Mouse (Mus musculus): ENCODE measurements around the gene Aaed1. TPM values are rescaled to one million over a fixed set of nuclear protein-coding genes. Genes with fewer than 3 reads are reported as not detected.

The Aaed1 gene
- polyA plus RNA-seq, 1 experiment from 2014 or later = 11.5 TPM

DNA sequence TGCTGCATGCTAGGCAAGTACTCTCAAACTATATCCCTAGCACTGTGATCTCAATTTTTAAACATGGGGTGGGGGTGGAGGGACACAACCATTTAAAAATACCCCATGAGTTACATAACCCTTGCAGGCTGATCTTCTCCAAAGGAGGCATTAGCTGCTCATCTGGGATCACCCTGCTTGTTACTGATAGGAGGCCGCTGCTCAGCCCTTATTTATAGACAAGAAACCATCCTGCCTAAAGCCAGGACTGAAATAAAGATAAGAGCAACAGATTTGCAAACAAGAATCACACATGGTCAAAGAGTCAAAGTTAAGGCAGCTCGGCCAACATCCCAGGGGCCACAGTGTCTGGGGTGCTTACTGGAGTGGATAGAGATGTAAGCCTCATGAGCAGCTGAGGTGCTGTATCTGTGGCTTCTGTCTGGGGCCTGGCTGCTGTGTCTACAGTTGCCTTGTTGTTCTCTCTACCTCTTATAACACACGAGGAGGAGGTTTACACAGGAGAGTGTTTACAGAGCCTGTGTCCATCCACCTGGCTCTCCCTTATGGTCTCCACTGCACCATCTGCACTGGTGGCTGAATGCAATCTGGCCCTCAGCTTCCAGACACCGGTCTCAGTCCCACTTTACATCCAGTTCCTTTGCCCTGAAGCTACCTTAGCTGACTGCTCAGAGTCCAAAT lies 75.4 kb downstream of the Aaed1 start:
- no peak for ATAC-seq
- Histone ChIP-seq H3K4me1 (ENCODE audit: control insufficient read depth, insufficient read depth, low read length) (no peaks in the 10 kb centered on the region), H3K9ac (ENCODE audit: low read depth, low read length) (no peak overlapping the region), H3K4me3 (ENCODE audit: low read depth, low read length) (no peak overlapping the region), H3K27me3 (ENCODE audit: control insufficient read depth, insufficient read depth, low read depth, low read length) (no peaks in the 10 kb centered on the region), H3K36me3 (ENCODE audit: control insufficient read depth, insufficient read depth, low read length) (no peaks in the 10 kb centered on the region), H3K27ac (ENCODE audit: low read length) (no peak overlapping the region), H3K4me2 (ENCODE audit: low read length) (no peak overlapping the region), H3K9me3 (replicated peaks; ENCODE audit: control insufficient read depth, low read length, poor library complexity, severe bottlenecking) (no peaks in the 10 kb centered on the region)
- WGBS = 78% methylated on average over 4 of the region's 4 CpGs

DNA sequence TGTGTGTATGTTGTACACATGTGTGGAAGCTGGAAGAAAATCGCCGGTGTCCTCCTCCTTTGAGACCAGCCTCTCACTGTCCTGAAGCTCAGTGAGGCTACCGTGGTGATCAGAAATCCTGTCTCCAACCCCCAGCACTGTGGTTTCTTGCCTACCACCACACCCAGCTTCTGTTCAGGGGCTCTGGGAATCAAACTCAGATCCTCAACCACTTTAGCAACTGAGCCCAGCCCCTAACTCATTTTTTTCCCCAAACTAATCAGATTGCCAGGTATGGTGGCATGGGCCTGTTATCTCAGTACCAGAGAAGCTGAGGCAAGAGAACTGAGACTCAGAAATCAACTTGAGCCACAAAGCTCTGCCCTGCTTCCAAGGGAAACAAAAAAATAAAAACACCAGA lies 76.7 kb downstream of the Aaed1 start:
- 85% methylated on average over 3 of the region's 3 CpGs for WGBS
- Histone ChIP-seq H3K27ac (ENCODE audit: low read length) (no peak overlapping the region), H3K36me3 (ENCODE audit: control insufficient read depth, insufficient read depth, low read length) (no peaks in the 10 kb centered on the region), H3K4me2 (ENCODE audit: low read length) (no peak overlapping the region), H3K9me3 (replicated peaks; ENCODE audit: control insufficient read depth, low read length, poor library complexity, severe bottlenecking) (no peaks in the 10 kb centered on the region), H3K27me3 (ENCODE audit: control insufficient read depth, insufficient read depth, low read depth, low read length) (no peaks in the 10 kb centered on the region), H3K4me3 (ENCODE audit: low read depth, low read length) (no peak overlapping the region), H3K4me1 (ENCODE audit: control insufficient read depth, insufficient read depth, low read length) (no peaks in the 10 kb centered on the region), H3K9ac (ENCODE audit: low read depth, low read length) (no peak overlapping the region)
- ATAC-seq = no peak

DNA sequence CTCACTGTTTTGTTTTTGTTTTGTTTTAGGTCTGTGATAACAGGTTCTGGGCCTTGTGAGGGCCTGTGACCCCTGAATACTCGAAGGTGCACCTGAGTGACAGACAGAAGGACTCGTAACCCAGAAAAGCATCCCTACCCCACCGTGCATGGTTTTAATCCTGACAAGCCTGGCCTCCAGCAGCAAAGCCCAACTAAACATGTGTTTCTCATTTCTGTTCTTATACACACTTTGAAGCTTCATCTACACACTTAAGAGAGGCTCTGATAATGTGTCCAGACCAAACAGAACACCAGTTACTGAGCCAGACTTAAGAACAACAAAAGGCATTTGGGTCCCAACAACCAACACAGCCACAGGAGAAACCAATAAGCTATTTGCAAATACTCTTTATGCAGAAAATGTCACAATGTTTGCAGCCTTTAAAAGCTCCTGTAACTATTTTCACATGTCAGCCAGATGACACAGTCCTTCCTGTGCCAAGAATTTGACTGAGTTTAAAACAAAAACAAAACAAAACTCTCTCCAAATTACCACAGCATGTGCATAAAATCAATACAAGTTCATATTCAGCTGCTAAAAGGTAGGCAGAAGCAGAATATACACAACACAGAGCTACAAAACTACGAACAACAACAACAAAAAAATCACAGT lies 77.3 kb downstream of the Aaed1 start:
- Histone ChIP-seq H3K36me3 (ENCODE audit: control insufficient read depth, insufficient read depth, low read length) (no peaks in the 10 kb centered on the region), H3K4me2 (ENCODE audit: low read length) (no peak overlapping the region), H3K9ac (ENCODE audit: low read depth, low read length) (no peak overlapping the region), H3K27me3 (ENCODE audit: control insufficient read depth, insufficient read depth, low read depth, low read length) (no peaks in the 10 kb centered on the region), H3K4me1 (ENCODE audit: control insufficient read depth, insufficient read depth, low read length) (no peaks in the 10 kb centered on the region), H3K27ac (ENCODE audit: low read length) (no peak overlapping the region), H3K9me3 (replicated peaks; ENCODE audit: control insufficient read depth, low read length, poor library complexity, severe bottlenecking) (no peaks in the 10 kb centered on the region), H3K4me3 (ENCODE audit: low read depth, low read length) (no peak overlapping the region)
- WGBS = 77% methylated on average over 4 of the region's 4 CpGs
- no peak for ATAC-seq

DNA sequence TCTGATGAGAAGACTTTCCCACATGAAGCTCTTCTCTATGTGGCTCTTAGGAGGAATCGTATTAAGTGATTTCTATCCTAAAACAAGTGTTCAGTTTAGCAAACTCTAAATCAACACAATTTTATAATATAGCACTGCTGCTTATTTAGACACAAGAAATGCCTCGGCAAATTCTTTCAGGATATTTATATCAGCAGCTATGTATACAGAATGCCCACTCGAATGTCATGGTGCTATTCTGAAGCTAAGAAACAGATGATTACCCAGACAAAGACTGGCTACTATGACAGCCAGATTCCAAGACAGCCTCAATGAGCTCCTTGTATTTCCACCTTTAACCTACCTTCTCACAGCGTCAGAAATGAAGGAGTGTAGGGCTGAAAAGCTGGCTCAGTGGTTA lies 79.4 kb downstream of the Aaed1 start:
- no peak overlapping the region for H3K4me2 ChIP-seq (ENCODE audit: low read length)
- no peak overlapping the region for H3K4me3 ChIP-seq (ENCODE audit: low read depth, low read length)
- no peaks in the 10 kb centered on the region for H3K36me3 ChIP-seq (ENCODE audit: control insufficient read depth, insufficient read depth, low read length)
- H3K27ac ChIP-seq (ENCODE audit: low read length) = no peak overlapping the region
- no peak overlapping the region for H3K9ac ChIP-seq (ENCODE audit: low read depth, low read length)
- no peaks in the 10 kb centered on the region for H3K4me1 ChIP-seq (ENCODE audit: control insufficient read depth, insufficient read depth, low read length)
- H3K27me3 ChIP-seq (ENCODE audit: control insufficient read depth, insufficient read depth, low read depth, low read length) = no peaks in the 10 kb centered on the region
- no peaks in the 10 kb centered on the region for H3K9me3 ChIP-seq (replicated peaks; ENCODE audit: control insufficient read depth, low read length, poor library complexity, severe bottlenecking)
- no peak for ATAC-seq
- 85% methylated on average over 4 of the region's 4 CpGs for WGBS

DNA sequence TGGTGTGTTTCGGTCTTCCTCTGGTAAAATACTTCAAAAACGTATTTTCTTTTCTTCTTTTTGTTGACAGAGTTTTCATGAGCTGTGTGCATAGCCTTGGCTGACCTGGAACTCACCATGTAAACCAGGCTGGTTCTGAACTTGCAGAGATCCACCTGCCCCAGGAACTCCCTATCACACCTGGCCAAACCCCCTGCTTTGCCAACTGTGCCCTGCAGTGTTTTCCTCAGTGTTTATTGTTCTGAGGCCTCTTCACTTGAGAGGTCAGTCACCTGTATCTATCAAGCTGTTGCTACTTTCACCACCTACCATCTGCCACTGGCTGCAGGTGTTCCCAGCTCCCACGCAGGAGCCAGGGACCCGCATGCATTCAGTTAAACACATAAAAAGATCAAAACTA lies 85.8 kb downstream of the Aaed1 start:
- Histone ChIP-seq H3K4me1 (ENCODE audit: control insufficient read depth, insufficient read depth, low read length) (no peaks in the 10 kb centered on the region), H3K9ac (ENCODE audit: low read depth, low read length) (no peak overlapping the region), H3K27me3 (ENCODE audit: control insufficient read depth, insufficient read depth, low read depth, low read length) (no peaks in the 10 kb centered on the region), H3K4me3 (ENCODE audit: low read depth, low read length) (no peak overlapping the region), H3K9me3 (replicated peaks; ENCODE audit: control insufficient read depth, low read length, poor library complexity, severe bottlenecking) (no peaks in the 10 kb centered on the region), H3K27ac (ENCODE audit: low read length) (no peak overlapping the region), H3K36me3 (ENCODE audit: control insufficient read depth, insufficient read depth, low read length) (no peaks in the 10 kb centered on the region), H3K4me2 (ENCODE audit: low read length) (no peak overlapping the region)
- 87% methylated on average over 4 of the region's 4 CpGs for WGBS
- no peak for ATAC-seq

DNA sequence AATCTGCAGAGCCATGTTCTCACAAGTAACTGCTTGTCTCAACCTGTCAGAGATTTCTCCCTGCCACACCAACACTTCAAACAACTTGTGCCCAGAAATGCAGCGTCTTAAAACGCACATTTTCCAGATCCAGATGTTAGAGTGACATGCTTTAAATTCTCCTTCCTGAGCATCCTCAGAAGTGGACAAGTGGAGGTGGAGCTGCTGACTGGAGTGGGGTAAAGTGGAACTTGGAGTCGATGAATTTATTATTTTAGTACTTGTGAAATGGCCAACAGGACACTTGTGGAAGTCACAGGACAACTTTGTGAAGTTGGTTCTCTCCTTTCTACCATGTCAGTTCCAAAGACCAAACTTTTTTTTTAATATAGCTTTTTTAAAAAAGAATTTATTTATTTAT lies 86.8 kb downstream of the Aaed1 start:
- Histone ChIP-seq H3K36me3 (ENCODE audit: control insufficient read depth, insufficient read depth, low read length) (no peaks in the 10 kb centered on the region), H3K9me3 (replicated peaks; ENCODE audit: control insufficient read depth, low read length, poor library complexity, severe bottlenecking) (no peaks in the 10 kb centered on the region), H3K4me1 (ENCODE audit: control insufficient read depth, insufficient read depth, low read length) (no peaks in the 10 kb centered on the region), H3K4me3 (ENCODE audit: low read depth, low read length) (no peak overlapping the region), H3K4me2 (ENCODE audit: low read length) (no peak overlapping the region), H3K27me3 (ENCODE audit: control insufficient read depth, insufficient read depth, low read depth, low read length) (no peaks in the 10 kb centered on the region), H3K27ac (ENCODE audit: low read length) (no peak overlapping the region), H3K9ac (ENCODE audit: low read depth, low read length) (no peak overlapping the region)
- no peak for ATAC-seq
- 85% methylated on average over 3 of the region's 3 CpGs for WGBS

Other genes with a start within 250 kb of the Aaed1 start
- gene Hsd17b3, start 223.5 kb downstream of the Aaed1 start, polyA plus RNA-seq (2015; fragmentation: Nextera tagmentation; extraction: Ambion mirVana) = not detected in 2 replicates
- gene Slc35d2, start 183.3 kb downstream of the Aaed1 start, polyA plus RNA-seq (2015; fragmentation: Nextera tagmentation; extraction: Ambion mirVana) = 0.99 and 2.1 TPM in 2 replicates
- 3.8 and 4.6 TPM in 2 replicates for gene Zfp367, start 159.5 kb downstream of the Aaed1 start, polyA plus RNA-seq (2015; fragmentation: Nextera tagmentation; extraction: Ambion mirVana)
- 34.7 and 41.9 TPM in 2 replicates for gene Habp4, start 150.9 kb downstream of the Aaed1 start, polyA plus RNA-seq (2015; fragmentation: Nextera tagmentation; extraction: Ambion mirVana)
- 1.5 and 2.3 TPM in 2 replicates for gene Cdc14b, start 37.4 kb downstream of the Aaed1 start, polyA plus RNA-seq (2015; fragmentation: Nextera tagmentation; extraction: Ambion mirVana)
- 153 and 163 TPM in 2 replicates for gene Ctsl, start 58.2 kb upstream of the Aaed1 start, polyA plus RNA-seq (2015; fragmentation: Nextera tagmentation; extraction: Ambion mirVana)
- gene Cdk20, start 119.6 kb upstream of the Aaed1 start, polyA plus RNA-seq (2015; fragmentation: Nextera tagmentation; extraction: Ambion mirVana) = 29.3 and 31.4 TPM in 2 replicates
- 0.16 TPM in 1 of 2 replicates, not detected in the other for gene Fam240b, start 185.1 kb upstream of the Aaed1 start, polyA plus RNA-seq (2015; fragmentation: Nextera tagmentation; extraction: Ambion mirVana)

All from midbrain, embryonic 16.5 days (tissue).